Mouse (Mus musculus) heart, adult 18-20 months (tissue): Measurements from ENCODE around the gene Nup160. TPM values are rescaled to one million over a fixed set of nuclear protein-coding genes. Genes with fewer than 3 reads are reported as not detected.

Experiments
- DNase-seq, 2 experiments: peaks; one replicate each; pipeline ENCODE4 v3.0.0; 2021 to 2022; ENCODE audit warnings: mixed read lengths in 1 of 2
- long read RNA-seq, 2 experiments: library from polyadenylated mRNA; stranded (forward); transcript quantifications; one replicate each; pipeline ENCODE4 v2.0.0; 2021
- total RNA-seq, 2 experiments: library from RNA; stranded (reverse); gene quantifications; 2 replicates each; pipeline ENCODE4 v1.2.3; 2021

The Nup160 gene
- total RNA-seq, result 10 to 100 TPM; 13.1 to 18.0 TPM
- long read RNA-seq, experiment 1, partial matches to known transcripts, result 1 of 1 reads
- long read RNA-seq, experiment 1, other reads (novel, unspliced or antisense), result 0 of 1 reads
- long read RNA-seq, experiment 2, partial matches to known transcripts, result 1 of 1 reads
- long read RNA-seq, experiment 2, other reads (novel, unspliced or antisense), result 0 of 1 reads

GRCm38 (mm10) chr2:90677007-90677406 is at the start of gene Nup160:
Nup160 (plus strand) TSS chr2:90677215.
- DNase-seq, result no peak

- no peak for DNase-seq
Measured at GRCm38 (mm10) chr2:90628261-90628660, 48.8 kb upstream of the Nup160 start.

GRCm38 (mm10) chr2:90629552-90629951 is 47.5 kb upstream of the Nup160 start:
- no peak for DNase-seq

GRCm38 (mm10) chr2:90631938-90632733 is 44.9 kb upstream of the Nup160 start:
- no peak for DNase-seq

- DNase-seq, result no peak
Measured at GRCm38 (mm10) chr2:90634671-90635070, 42.3 kb upstream of the Nup160 start.

- peak; percentile 33 to 51 for DNase-seq
Measured at GRCm38 (mm10) chr2:90635085-90635723, 41.8 kb upstream of the Nup160 start.

- DNase-seq, result no peak
Measured at GRCm38 (mm10) chr2:90636853-90637252, 40.2 kb upstream of the Nup160 start.

GRCm38 (mm10) chr2:90638986-90639746 is 37.8 kb upstream of the Nup160 start:
- DNase-seq, result no peak

GRCm38 (mm10) chr2:90639747-90640699 is 37.0 kb upstream of the Nup160 start:
- no peak for DNase-seq

GRCm38 (mm10) chr2:90641007-90641709 is 35.9 kb upstream of the Nup160 start:
- peak in 1 of 2 experiments; percentile 38 for DNase-seq

GRCm38 (mm10) chr2:90641710-90642039 is 35.3 kb upstream of the Nup160 start:
- DNase-seq, result no peak

GRCm38 (mm10) chr2:90647084-90647483 is 29.9 kb upstream of the Nup160 start:
- DNase-seq, result no peak

GRCm38 (mm10) chr2:90649405-90649804 is 27.6 kb upstream of the Nup160 start:
- no peak for DNase-seq

GRCm38 (mm10) chr2:90649965-90650364 is 27.1 kb upstream of the Nup160 start:
- peak in 1 of 2 experiments; percentile 58 for DNase-seq

GRCm38 (mm10) chr2:90652101-90652500 is 24.9 kb upstream of the Nup160 start:
- DNase-seq, result peak in 1 of 2 experiments; percentile 75

- DNase-seq, result no peak
Measured at GRCm38 (mm10) chr2:90652993-90653392, 24.0 kb upstream of the Nup160 start.

GRCm38 (mm10) chr2:90655449-90655848 is 21.6 kb upstream of the Nup160 start:
- no peak for DNase-seq

GRCm38 (mm10) chr2:90658613-90659012 is 18.4 kb upstream of the Nup160 start:
- no peak for DNase-seq

- no peak for DNase-seq
Measured at GRCm38 (mm10) chr2:90659016-90659415, 18.0 kb upstream of the Nup160 start.

GRCm38 (mm10) chr2:90659639-90660038 is 17.4 kb upstream of the Nup160 start:
- no peak for DNase-seq

- DNase-seq, result no peak
Measured at GRCm38 (mm10) chr2:90660947-90661346, 16.1 kb upstream of the Nup160 start.
